In genomic region chr2:22758310-22758972, GRCm38 (mm10) we compare ENCODE assay signal across 8 mouse cellular contexts. TPM values are rescaled to one million over a fixed set of nuclear protein-coding genes. Genes with fewer than 3 reads are reported as not detected.
DNase-seq lines count a peak whose midpoint lies in the region; ATAC-seq lines count a peak whose summit lies in the region.

No protein-coding gene starts in this region.

- no peak overlapping the region for H3K4me3 ChIP-seq in kidney, embryonic 15.5 days (replicated peaks)
- H3K4me3 ChIP-seq in liver, embryonic 13.5 days (replicated peaks), result no peak overlapping the region

- ATAC-seq in CD4-positive, CD25-positive, alpha-beta regulatory T cell, adult 4 months, result peak; percentile 83
- ATAC-seq in kidney, embryonic 15.5 days (replicated peaks; ENCODE audit: low FRiP score), result peak; percentile 85
- no peak for ATAC-seq in liver, embryonic 13.5 days (ENCODE audit: low read depth)
- peak; percentile 77 for ATAC-seq in neutrophil, adult 5-6 weeks (ENCODE audit: extremely low read depth, insufficient number of reproducible peaks, low FRiP score, poor library complexity, severe bottlenecking)

- H3K9me3 ChIP-seq in kidney, embryonic 15.5 days (replicated peaks), result no peaks in the 10 kb centered on the region
- no peaks in the 10 kb centered on the region for H3K9me3 ChIP-seq in liver, embryonic 13.5 days (replicated peaks)

- no peaks in the 10 kb centered on the region for H3K36me3 ChIP-seq in kidney, embryonic 15.5 days
- H3K36me3 ChIP-seq in liver, embryonic 13.5 days, result no peaks in the 10 kb centered on the region

- no peak overlapping the region for H3K9ac ChIP-seq in kidney, embryonic 15.5 days
- H3K9ac ChIP-seq in liver, embryonic 13.5 days, result 0 out of 2 replicates have a peak overlapping the region, but pooled peaks have one; percentile 4

- DNase-seq in 3T3-L1 (ENCODE audit: low read depth, low spot score), result peak; percentile 85
- DNase-seq in cerebellum, adult 8-10 months, result peak; percentile 44
- DNase-seq in frontal cortex, postnatal 36 days (ENCODE audit: low spot score in 2 of 2), result peak; percentile 56 to 76
- no peak for DNase-seq in liver, embryonic 13.5 days
- peak; percentile 55 to 59 for DNase-seq in urinary bladder, postnatal 36 days (ENCODE audit: low spot score in 2 of 2)

- H3K27ac ChIP-seq in kidney, embryonic 15.5 days, result no peak overlapping the region
- H3K27ac ChIP-seq in liver, embryonic 13.5 days, result no peak overlapping the region

- no peaks in the 10 kb centered on the region for H3K27me3 ChIP-seq in kidney, embryonic 15.5 days
- H3K27me3 ChIP-seq in liver, embryonic 13.5 days, result no peaks in the 10 kb centered on the region

- no peaks in the 10 kb centered on the region for H3K4me1 ChIP-seq in kidney, embryonic 15.5 days
- H3K4me1 ChIP-seq in liver, embryonic 13.5 days (replicated peaks), result peaks cover 24% of the 10 kb centered on the region

- H3K4me2 ChIP-seq in kidney, embryonic 15.5 days, result no peak overlapping the region
- no peak overlapping the region for H3K4me2 ChIP-seq in liver, embryonic 13.5 days

- WGBS in kidney, embryonic 15.5 days, result 41% methylated on average over 6 of the region's 6 CpGs
- 27% methylated on average over 6 of the region's 6 CpGs for WGBS in liver, embryonic 13.5 days (ENCODE audit: insufficient replicate concordance)

RNA-seq across cellular contexts. Expression of gene Apbb1ip, which starts 15.5 kb away (rescaled TPM):
- polyA plus RNA-seq in CD4-positive, CD25-positive, alpha-beta regulatory T cell, adult 4 months (2017; shearing (Covaris generic)), result 100 to 1,000 TPM in 1 of 2 experiments, 10 to 100 TPM in 1; 91.3 to 105 TPM
- 2.4 and 2.5 TPM in 2 replicates for polyA plus RNA-seq in kidney, embryonic 15.5 days (2015; fragmentation: Nextera tagmentation; extraction: Ambion mirVana)
- 15.1 and 17.2 TPM in 2 replicates for polyA plus RNA-seq in liver, embryonic 13.5 days (2015; fragmentation: Nextera tagmentation; extraction: Ambion mirVana)
- total RNA-seq in neutrophil, adult 5-6 weeks (2017), result 120 and 123 TPM in 2 replicates
